ENCODE assay signal across 26 mouse cellular contexts in genomic region chr6:34216450-34217319, GRCm38 (mm10). TPM values are rescaled to one million over a fixed set of nuclear protein-coding genes. Genes with fewer than 3 reads are reported as not detected.
DNase-seq lines count a peak whose midpoint lies in the region; ATAC-seq and TF ChIP-seq lines count a peak whose summit lies in the region.
"Had no signal": no experiment of that assay in that cellular context is flagged by ENCODE, and none has a peak within 500 bp of the region (broad histone marks: within the 10 kb centered on the region; RNA-seq: fewer than 3 reads in every experiment).

No protein-coding gene starts in this region.

- H3K4me2 ChIP-seq in heart, embryonic 12.5 days = peak overlapping the region; percentile 33
- no peak overlapping the region for H3K4me2 ChIP-seq in hindbrain, embryonic 13.5 days
- H3K4me2 ChIP-seq: hindbrain, embryonic 15.5 days; intestine, embryonic 15.5 days; liver, embryonic 11.5 days; midbrain, embryonic 11.5 days had no signal

- no peaks in the 10 kb centered on the region for H3K9me3 ChIP-seq in heart, embryonic 12.5 days (replicated peaks)
- H3K9me3 ChIP-seq in hindbrain, embryonic 13.5 days = no peaks in the 10 kb centered on the region
- no peaks in the 10 kb centered on the region for H3K9me3 ChIP-seq in hindbrain, embryonic 10.5 days
- H3K9me3 ChIP-seq: hindbrain, embryonic 15.5 days; intestine, embryonic 15.5 days had no signal

- no peak for TF ChIP-seq POLR2A in heart, adult 2 months (IDR thresholded peaks at IDR 0.05; ENCODE audit: insufficient read depth, low read depth, low read length)
- no peak for TF ChIP-seq POLR2A in bone marrow macrophage, adult 2 months (IDR thresholded peaks at IDR 0.05; ENCODE audit: borderline replicate concordance, low read depth, low read length)

- no peak for TF ChIP-seq EP300 in heart, adult 2 months (IDR thresholded peaks at IDR 0.05; ENCODE audit: insufficient read depth, low read depth, low read length)

- H3K4me1 ChIP-seq in heart, embryonic 12.5 days (replicated peaks) = peaks cover 19% of the 10 kb centered on the region
- H3K4me1 ChIP-seq in heart, adult 2 months (ENCODE audit: control insufficient read depth, insufficient read depth, low read length) = no peaks in the 10 kb centered on the region
- H3K4me1 ChIP-seq in hindbrain, embryonic 13.5 days (replicated peaks) = peaks cover 19% of the 10 kb centered on the region
- peaks cover 4% of the 10 kb centered on the region for H3K4me1 ChIP-seq in hindbrain, embryonic 10.5 days (replicated peaks)
- H3K4me1 ChIP-seq in bone marrow macrophage, adult 2 months (ENCODE audit: control insufficient read depth, insufficient read depth, low read length) = peaks cover 17% of the 10 kb centered on the region
- H3K4me1 ChIP-seq: intestine, embryonic 15.5 days had no signal

- no peaks in the 10 kb centered on the region for H3K27me3 ChIP-seq in heart, embryonic 12.5 days (replicated peaks)
- H3K27me3 ChIP-seq in heart, adult 2 months (ENCODE audit: control insufficient read depth, insufficient read depth, low read length) = no peaks in the 10 kb centered on the region
- no peaks in the 10 kb centered on the region for H3K27me3 ChIP-seq in hindbrain, embryonic 13.5 days
- no peaks in the 10 kb centered on the region for H3K27me3 ChIP-seq in hindbrain, embryonic 10.5 days (ENCODE audit: insufficient read depth, poor library complexity, severe bottlenecking)
- H3K27me3 ChIP-seq: hindbrain, embryonic 15.5 days; intestine, embryonic 15.5 days had no signal

- ATAC-seq in heart, embryonic 12.5 days (ENCODE audit: insufficient number of reproducible peaks, low FRiP score) = no peak
- ATAC-seq in hindbrain, embryonic 13.5 days (ENCODE audit: low FRiP score) = no peak
- ATAC-seq: CD4-positive, CD25-positive, alpha-beta regulatory T cell, adult 4 months; forebrain, postnatal 0 days; intestine, embryonic 15.5 days; liver, postnatal 0 days; lung, postnatal 0 days; Patski had no signal

- peak overlapping the region; percentile 45 for H3K27ac ChIP-seq in heart, embryonic 12.5 days (ENCODE audit: poor library complexity, severe bottlenecking)
- H3K27ac ChIP-seq in heart, adult 2 months = no peak overlapping the region
- peak overlapping the region; percentile 30; the same call in 1 of the 2 replicates for H3K27ac ChIP-seq in hindbrain, embryonic 13.5 days
- no peak overlapping the region for H3K27ac ChIP-seq in hindbrain, embryonic 10.5 days
- H3K27ac ChIP-seq in bone marrow macrophage, adult 2 months (ENCODE audit: insufficient read depth, low read depth, low read length) = peak overlapping the region; percentile 70
- H3K27ac ChIP-seq: intestine, embryonic 15.5 days; macrophage; stomach, postnatal 0 days had no signal

- H3K79me2 ChIP-seq in heart, adult 2 months (replicated peaks; ENCODE audit: control insufficient read depth, insufficient read depth, low read length) = no peaks in the 10 kb centered on the region

- no peak for TF ChIP-seq CTCF in heart, adult 2 months (IDR thresholded peaks at IDR 0.05)
- no peak for TF ChIP-seq CTCF in bone marrow macrophage, adult 2 months (IDR thresholded peaks at IDR 0.05; ENCODE audit: low read depth, low read length)

- intact Hi-C loops in heart, adult 2 months (cut with DNase I) = no loop called here

- WGBS in heart, embryonic 12.5 days = 18% methylated on average over 9 of the region's 9 CpGs
- WGBS in heart, adult 2 months = 36% methylated on average over 9 of the region's 9 CpGs
- 67% methylated on average over 9 of the region's 9 CpGs for WGBS in hindbrain, embryonic 13.5 days
- 66% methylated on average over 9 of the region's 9 CpGs for WGBS in hindbrain, embryonic 10.5 days

- no peak for DNase-seq in heart, adult 2 months
- DNase-seq in hindbrain, embryonic 10.5 days (ENCODE audit: low spot score) = no peak
- peak; percentile 13 for DNase-seq in mesoderm, embryonic 11.5 days (ENCODE audit: low read depth, low spot score)
- DNase-seq in cerebellum, adult 9-10 months = no peak
- DNase-seq: adrenal gland, postnatal 36 days; cerebellum, adult 11 months; cerebellum, postnatal 10 days; forebrain, postnatal 0 days; gastrocnemius, postnatal 14 days; kidney, adult 8-10 months; kidney, postnatal 14 days; liver, postnatal 0 days; right cerebral cortex, postnatal 14 days; thymus, adult 2 months had no signal

- H3K4me3 ChIP-seq in heart, embryonic 12.5 days = no peak overlapping the region
- H3K4me3 ChIP-seq in heart, adult 2 months = no peak overlapping the region
- no peak overlapping the region for H3K4me3 ChIP-seq in hindbrain, embryonic 13.5 days
- no peak overlapping the region for H3K4me3 ChIP-seq in hindbrain, embryonic 10.5 days
- no peak overlapping the region for H3K4me3 ChIP-seq in bone marrow macrophage, adult 2 months (ENCODE audit: insufficient read depth, low read length)
- H3K4me3 ChIP-seq: hindbrain, embryonic 15.5 days; intestine, embryonic 15.5 days had no signal

- H3K36me3 ChIP-seq in heart, embryonic 12.5 days = no peaks in the 10 kb centered on the region
- no peaks in the 10 kb centered on the region for H3K36me3 ChIP-seq in heart, adult 2 months (ENCODE audit: control insufficient read depth, insufficient read depth, low read length)
- no peaks in the 10 kb centered on the region for H3K36me3 ChIP-seq in hindbrain, embryonic 13.5 days
- H3K36me3 ChIP-seq in hindbrain, embryonic 10.5 days = no peaks in the 10 kb centered on the region
- H3K36me3 ChIP-seq: hindbrain, embryonic 15.5 days; intestine, embryonic 15.5 days had no signal

- H3K9ac ChIP-seq in heart, embryonic 12.5 days = no peak overlapping the region
- no peak overlapping the region for H3K9ac ChIP-seq in heart, adult 2 months (ENCODE audit: low read depth, low read length)
- no peak overlapping the region for H3K9ac ChIP-seq in hindbrain, embryonic 13.5 days
- H3K9ac ChIP-seq: forebrain, postnatal 0 days; hindbrain, embryonic 15.5 days; intestine, embryonic 15.5 days; liver, postnatal 0 days had no signal

RNA-seq across cellular contexts. Expression of gene Slc35b4, which starts 39.8 kb away (rescaled TPM):
- polyA plus RNA-seq in heart, embryonic 12.5 days (2016; fragmentation: Nextera tagmentation; extraction: Ambion mirVana) = 42.8 and 49.3 TPM in 2 replicates
- total RNA-seq in heart, adult 2 months (2021) = 1 to 10 TPM; 8.0 to 8.5 TPM
- 10.6 and 18.4 TPM in 2 replicates for polyA plus RNA-seq in heart, adult 2 months (2012; rRNA removed)
- polyA plus RNA-seq in hindbrain, embryonic 13.5 days (2015; fragmentation: Nextera tagmentation; extraction: Ambion mirVana) = 36.8 and 40.7 TPM in 2 replicates
- 41.3 and 43.2 TPM in 2 replicates for polyA plus RNA-seq in hindbrain, embryonic 10.5 days (2016; fragmentation: Nextera tagmentation; extraction: Ambion mirVana)
- 35.2 and 39.4 TPM in 2 replicates for polyA plus RNA-seq in bone marrow macrophage, adult 2 months (2012; ENCODE audit: insufficient read depth, insufficient read length, missing spikeins)

Comparison
In these comparisons a context has a peak if more than half of its experiments do, and no peak if none do; other contexts are left out.
1. H3K27ac ChIP-seq: peak in heart, embryonic 12.5 days (single experiment), hindbrain, embryonic 13.5 days (single experiment) and bone marrow macrophage, adult 2 months (single experiment); none in heart, adult 2 months (single experiment) and hindbrain, embryonic 10.5 days (single experiment).